Comparison of ENCODE assay signal across 17 mouse cellular contexts in the genomic region with DNA sequence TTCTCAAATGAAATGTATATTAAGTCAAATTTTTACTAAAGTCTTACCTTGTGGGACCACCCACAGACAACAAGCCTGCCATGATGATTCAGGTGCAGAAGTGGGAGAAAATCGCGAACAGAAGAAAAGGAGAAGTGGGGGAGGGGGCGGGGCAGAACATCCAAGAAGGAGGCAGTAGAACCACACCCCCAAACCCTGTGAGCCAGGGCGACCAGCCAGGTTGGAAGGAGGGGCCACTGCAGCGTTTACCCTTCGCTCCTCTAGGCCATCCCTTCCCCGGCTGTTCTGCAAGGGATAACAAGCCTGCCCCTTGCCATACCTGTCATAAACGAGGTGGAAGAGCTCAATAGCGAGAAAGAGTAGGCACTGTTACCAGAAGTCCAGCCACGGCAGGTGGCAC. TPM values are rescaled to one million over a fixed set of nuclear protein-coding genes. Genes with fewer than 3 reads are reported as not detected.
A peak's percentile ranks its signal among the peaks of the same experiment; 100 is the strongest.
DNase-seq lines count a peak whose midpoint lies in the region; ATAC-seq and TF ChIP-seq lines count a peak whose summit lies in the region.
"Had no signal": no experiment of that assay in that cellular context is flagged by ENCODE, and none has a peak within 500 bp of the region (broad histone marks: within the 10 kb centered on the region; RNA-seq: fewer than 3 reads in every experiment).

No protein-coding gene starts in this region.

- H3K27me3 ChIP-seq in hindbrain, postnatal 0 days (ENCODE audit: insufficient read depth, low read length), result no peaks in the 10 kb centered on the region
- H3K27me3 ChIP-seq in hindbrain, embryonic 16.5 days (replicated peaks; ENCODE audit: control insufficient read depth, insufficient read depth, low read length), result no peaks in the 10 kb centered on the region
- H3K27me3 ChIP-seq in neural tube, embryonic 11.5 days (ENCODE audit: control insufficient read depth, insufficient read depth, low read length), result no peaks in the 10 kb centered on the region
- no peaks in the 10 kb centered on the region for H3K27me3 ChIP-seq in embryonic facial prominence, embryonic 15.5 days
- H3K27me3 ChIP-seq: liver, embryonic 13.5 days; midbrain, embryonic 13.5 days had no signal

- 20% methylated on average over 10 of the region's 10 CpGs for WGBS in hindbrain, postnatal 0 days
- 19% methylated on average over 10 of the region's 10 CpGs for WGBS in hindbrain, embryonic 16.5 days
- WGBS in neural tube, embryonic 11.5 days, result 11% methylated on average over 10 of the region's 10 CpGs
- WGBS in embryonic facial prominence, embryonic 15.5 days, result 16% methylated on average over 10 of the region's 10 CpGs

- no peaks in the 10 kb centered on the region for H3K36me3 ChIP-seq in hindbrain, postnatal 0 days (ENCODE audit: insufficient read depth, low read length)
- no peaks in the 10 kb centered on the region for H3K36me3 ChIP-seq in hindbrain, embryonic 16.5 days (ENCODE audit: control insufficient read depth, insufficient read depth, low read length)
- H3K36me3 ChIP-seq in neural tube, embryonic 11.5 days (ENCODE audit: control insufficient read depth, insufficient read depth, low read length), result no peaks in the 10 kb centered on the region
- no peaks in the 10 kb centered on the region for H3K36me3 ChIP-seq in embryonic facial prominence, embryonic 15.5 days
- H3K36me3 ChIP-seq: heart, embryonic 10.5 days; liver, embryonic 13.5 days; midbrain, embryonic 13.5 days had no signal

- no peak for DNase-seq in hindbrain, postnatal 0 days (ENCODE audit: low spot score)
- no peak for DNase-seq in neural tube, embryonic 11.5 days (ENCODE audit: low spot score)
- no peak for DNase-seq in neural tube, embryonic 10.5 days (ENCODE audit: extremely low spot score, low spot score)
- no peak for DNase-seq in frontal cortex, postnatal 14 days (ENCODE audit: low spot score in 2 of 2)
- no peak for DNase-seq in gastrocnemius, adult 2 months
- DNase-seq: cerebellum, adult 9-10 months; heart, postnatal 4 days; liver, embryonic 13.5 days; right cerebral cortex, postnatal 4 days had no signal

- intact Hi-C loops in gastrocnemius, adult 2 months (cut with DNase I), result no loop called here

- no peak overlapping the region for H3K27ac ChIP-seq in hindbrain, postnatal 0 days
- H3K27ac ChIP-seq in hindbrain, embryonic 16.5 days (ENCODE audit: low read depth, low read length), result no peak overlapping the region
- no peak overlapping the region for H3K27ac ChIP-seq in neural tube, embryonic 11.5 days (ENCODE audit: low read depth, low read length)
- no peak overlapping the region for H3K27ac ChIP-seq in embryonic facial prominence, embryonic 15.5 days (replicated peaks)
- no peak overlapping the region for H3K27ac ChIP-seq in gastrocnemius, adult 2 months
- H3K27ac ChIP-seq: heart, embryonic 10.5 days; kidney, postnatal 0 days; liver, embryonic 13.5 days; midbrain, embryonic 13.5 days had no signal

- no peak overlapping the region for H3K4me3 ChIP-seq in hindbrain, postnatal 0 days (ENCODE audit: low read length)
- H3K4me3 ChIP-seq in hindbrain, embryonic 16.5 days (ENCODE audit: low read length), result no peak overlapping the region
- H3K4me3 ChIP-seq in neural tube, embryonic 11.5 days (ENCODE audit: low read depth, low read length), result no peak overlapping the region
- H3K4me3 ChIP-seq in embryonic facial prominence, embryonic 15.5 days (replicated peaks), result no peak overlapping the region
- H3K4me3 ChIP-seq in gastrocnemius, adult 2 months, result no peak overlapping the region
- H3K4me3 ChIP-seq: heart, embryonic 10.5 days; liver, embryonic 13.5 days; midbrain, embryonic 13.5 days had no signal

- no peak overlapping the region for H3K4me2 ChIP-seq in hindbrain, postnatal 0 days (ENCODE audit: low read depth, low read length)
- no peak overlapping the region for H3K4me2 ChIP-seq in hindbrain, embryonic 16.5 days (ENCODE audit: low read length)
- no peak overlapping the region for H3K4me2 ChIP-seq in neural tube, embryonic 11.5 days (ENCODE audit: low read depth)
- 0 out of 2 replicates have a peak overlapping the region, but pooled peaks have one; percentile 8 for H3K4me2 ChIP-seq in embryonic facial prominence, embryonic 15.5 days (replicated peaks)
- H3K4me2 ChIP-seq: liver, embryonic 13.5 days; midbrain, embryonic 13.5 days had no signal

- ATAC-seq in hindbrain, postnatal 0 days, result 0 out of 2 replicates have a peak, but pooled peaks have one; percentile 31
- ATAC-seq in hindbrain, embryonic 16.5 days, result no peak
- 0 out of 2 replicates have a peak, but pooled peaks have one; percentile 27 for ATAC-seq in neural tube, embryonic 11.5 days (ENCODE audit: insufficient read depth, low FRiP score, low TSS enrichment)
- no peak for ATAC-seq in embryonic facial prominence, embryonic 15.5 days (ENCODE audit: insufficient number of reproducible peaks, low FRiP score, low TSS enrichment, low read depth)
- ATAC-seq: activated CD4-positive, CD25-positive, alpha-beta regulatory T cell, adult 4 months had no signal

- H3K9me3 ChIP-seq in hindbrain, postnatal 0 days (ENCODE audit: low read length), result no peaks in the 10 kb centered on the region
- H3K9me3 ChIP-seq in hindbrain, embryonic 16.5 days (ENCODE audit: control insufficient read depth, low read length), result no peaks in the 10 kb centered on the region
- no peaks in the 10 kb centered on the region for H3K9me3 ChIP-seq in neural tube, embryonic 11.5 days (ENCODE audit: control insufficient read depth, low read length)
- no peaks in the 10 kb centered on the region for H3K9me3 ChIP-seq in embryonic facial prominence, embryonic 15.5 days (replicated peaks)
- H3K9me3 ChIP-seq: heart, embryonic 10.5 days; liver, embryonic 13.5 days; midbrain, embryonic 13.5 days had no signal

- no peak for TF ChIP-seq CTCF in hindbrain, postnatal 0 days (IDR thresholded peaks at IDR 0.05; ENCODE audit: low read depth)
- TF ChIP-seq CTCF in gastrocnemius, adult 2 months (IDR thresholded peaks at IDR 0.05), result no peak

- no peak overlapping the region for H3K9ac ChIP-seq in hindbrain, postnatal 0 days (replicated peaks; ENCODE audit: low read length)
- no peak overlapping the region for H3K9ac ChIP-seq in hindbrain, embryonic 16.5 days (ENCODE audit: low read depth, low read length)
- H3K9ac ChIP-seq in neural tube, embryonic 11.5 days (ENCODE audit: low read length), result no peak overlapping the region
- no peak overlapping the region for H3K9ac ChIP-seq in embryonic facial prominence, embryonic 15.5 days
- H3K9ac ChIP-seq: liver, embryonic 13.5 days; midbrain, embryonic 13.5 days had no signal

- no peaks in the 10 kb centered on the region for H3K4me1 ChIP-seq in hindbrain, postnatal 0 days (ENCODE audit: insufficient read depth, low read length)
- no peaks in the 10 kb centered on the region for H3K4me1 ChIP-seq in hindbrain, embryonic 16.5 days (ENCODE audit: control insufficient read depth, insufficient read depth, low read depth, low read length)
- H3K4me1 ChIP-seq in neural tube, embryonic 11.5 days (ENCODE audit: control insufficient read depth, insufficient read depth, low read length), result no peaks in the 10 kb centered on the region
- 0 out of 2 replicates have a peak, but pooled peaks cover 4% of the 10 kb centered on the region for H3K4me1 ChIP-seq in embryonic facial prominence, embryonic 15.5 days
- H3K4me1 ChIP-seq: heart, embryonic 10.5 days; liver, embryonic 13.5 days; midbrain, embryonic 13.5 days had no signal

RNA-seq across cellular contexts. Expression of a gene that starts 33.8 kb away (rescaled TPM):
- 1.8 and 4.2 TPM in 2 replicates for total RNA-seq in hindbrain, postnatal 0 days (2014; rRNA removed)
- 15.0 and 16.0 TPM in 2 replicates for polyA plus RNA-seq in hindbrain, postnatal 0 days (2015; fragmentation: Nextera tagmentation; extraction: Ambion mirVana)
- 7.8 and 9.5 TPM in 2 replicates for polyA plus RNA-seq in hindbrain, embryonic 16.5 days (2015; fragmentation: Nextera tagmentation; extraction: Ambion mirVana)
- polyA plus RNA-seq in neural tube, embryonic 11.5 days (2014; fragmentation: Nextera tagmentation; extraction: Ambion mirVana), result 0.96 and 2.1 TPM in 2 replicates
- polyA plus RNA-seq in embryonic facial prominence, embryonic 15.5 days (2015; fragmentation: Nextera tagmentation; extraction: Ambion mirVana), result not detected in 2 replicates
- not detected for total RNA-seq in gastrocnemius, adult 2 months (2021)
- total RNA-seq: gastrocnemius, adult 18-20 months; heart, postnatal 4 days had no signal
- polyA plus RNA-seq: activated CD4-positive, CD25-positive, alpha-beta regulatory T cell, adult 4 months; liver, embryonic 13.5 days; urinary bladder, adult 2 months had no signal

RNA-seq across cellular contexts. Expression of a gene that starts 40.3 kb away (rescaled TPM):
- total RNA-seq in hindbrain, postnatal 0 days (2014; rRNA removed), result 25.1 and 27.5 TPM in 2 replicates
- 42.2 and 46.6 TPM in 2 replicates for polyA plus RNA-seq in hindbrain, postnatal 0 days (2015; fragmentation: Nextera tagmentation; extraction: Ambion mirVana)
- polyA plus RNA-seq in hindbrain, embryonic 16.5 days (2015; fragmentation: Nextera tagmentation; extraction: Ambion mirVana), result 55.2 and 56.6 TPM in 2 replicates
- polyA plus RNA-seq in neural tube, embryonic 11.5 days (2014; fragmentation: Nextera tagmentation; extraction: Ambion mirVana), result 102 and 111 TPM in 2 replicates
- 43.4 and 47.8 TPM in 2 replicates for polyA plus RNA-seq in embryonic facial prominence, embryonic 15.5 days (2015; fragmentation: Nextera tagmentation; extraction: Ambion mirVana)
- total RNA-seq in gastrocnemius, adult 2 months (2021), result 10 to 100 TPM; 26.2 to 33.6 TPM

Comparison
In these comparisons a context has a peak if more than half of its experiments do, and no peak if none do; other contexts are left out.
1. ATAC-seq: peak in hindbrain, postnatal 0 days (single experiment) and neural tube, embryonic 11.5 days (single experiment); none in hindbrain, embryonic 16.5 days (single experiment) and embryonic facial prominence, embryonic 15.5 days (single experiment).